Mouse (Mus musculus) E14TG2a.4 (cell line): ENCODE results near the gene Shisa4.

ENCODE experiments used
- CTCF ChIP-seq: conservative IDR thresholded peaks from 2 replicates; pipeline ENCODE4 v1.5.1; 2014; ENCODE audit warnings: low read length
- NANOG ChIP-seq: IDR thresholded peaks from 2 replicates; pipeline ENCODE4 v1.6.1; 2014; ENCODE audit warnings: borderline replicate concordance, low read length, mixed read lengths
- POU5F1 ChIP-seq: IDR thresholded peaks from 2 replicates; pipeline ENCODE4 v1.6.1; 2014; ENCODE audit warnings: low read length, borderline replicate concordance

- TF ChIP-seq CTCF (no peak), POU5F1 (no peak), NANOG (no peak)
These were observed 10.1 kb upstream of the Shisa4 start for GRCm38 (mm10) chr1:135385161-135385560.
